Mouse (Mus musculus) liver, adult 2 months (tissue): ENCODE measurements around the gene Ccnk.

Experiments used
- CTCF ChIP-seq: fragments of 200-500 bp; IDR thresholded peaks from 2 replicates; pipeline ENCODE4 v1.5.1; 2011; ENCODE audit warnings: low read depth, low read length, control low read depth
- POLR2A ChIP-seq: fragments of 200-500 bp; IDR thresholded peaks from 2 replicates; pipeline ENCODE4 v1.6.1; 2011; ENCODE audit warnings: low read length, control low read depth; ENCODE audit not compliant: insufficient read depth; ENCODE audit errors: extremely low read depth

DNA sequence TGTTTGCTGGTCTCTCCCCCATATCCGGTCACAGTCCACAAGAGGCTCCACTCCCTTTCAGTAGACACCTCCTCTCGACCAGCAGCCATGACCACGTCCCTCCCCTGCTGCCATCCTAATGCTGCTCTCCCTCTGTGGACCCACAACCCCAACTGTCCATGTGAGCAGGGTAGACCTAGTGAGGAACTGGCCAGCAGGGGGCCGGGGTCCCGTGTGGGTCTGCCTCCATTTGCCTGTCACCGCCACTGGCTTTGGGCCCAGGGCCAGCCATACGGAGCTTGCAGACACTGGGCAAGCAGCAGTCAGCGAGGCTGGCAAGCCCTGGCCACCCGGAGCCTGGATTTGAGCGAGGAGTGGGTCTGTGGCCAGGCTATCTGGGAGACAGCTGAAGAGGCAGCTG is 41.8 kb downstream of the Ccnk start:
- TF ChIP-seq CTCF (0 out of 2 replicates have a peak, but pooled peaks have one; percentile 1), POLR2A (no peak)
